Mouse (Mus musculus) limb, embryonic 14.5 days (tissue): ENCODE data around the gene Cd9. TPM values are rescaled to one million over a fixed set of nuclear protein-coding genes. Genes with fewer than 3 reads are reported as not detected.

Experiments used
- ATAC-seq: fragments of 200-750 bp; cut with Nextera tagmentation; 2 replicates; pipeline ENCODE4 v1.8.0; 2017; ENCODE audit warnings: low read depth, moderate number of reproducible peaks, moderate TSS enrichment; ENCODE audit not compliant: low FRiP score
- DNase-seq: peaks from one replicate; pipeline ENCODE4 v3.0.0-alpha.2; 2015; ENCODE audit warnings: low spot score
- H3K27ac ChIP-seq: fragments of 300-500 bp; sonication (generic); replicated peaks from 2 replicates; pipeline ENCODE4 v1.5.1; 2014; ENCODE audit warnings: low read depth, mild to moderate bottlenecking, low read length, moderate library complexity, mixed read lengths
- H3K27me3 ChIP-seq: fragments of 300-500 bp; sonication (generic); 2 replicates; pipeline ENCODE4 v1.6.1; 2014; ENCODE audit warnings: low read length, mixed read lengths; ENCODE audit not compliant: control insufficient read depth, insufficient read depth
- H3K36me3 ChIP-seq: fragments of 300-500 bp; sonication (generic); 2 replicates; pipeline ENCODE4 v1.6.1; 2014; ENCODE audit warnings: mild to moderate bottlenecking, low read length, moderate library complexity, mixed read lengths; ENCODE audit not compliant: control insufficient read depth, insufficient read depth
- H3K4me1 ChIP-seq: fragments of 300-500 bp; sonication (generic); 2 replicates; pipeline ENCODE4 v1.6.1; 2014; ENCODE audit warnings: antibody characterized with exemption, low read length, mixed read lengths; ENCODE audit not compliant: control insufficient read depth, insufficient read depth
- H3K4me2 ChIP-seq: fragments of 300-500 bp; sonication (generic); replicated peaks from 2 replicates; pipeline ENCODE4 v1.6.1; 2014; ENCODE audit warnings: low read depth, mild to moderate bottlenecking, low read length, moderate library complexity; ENCODE audit not compliant: severe bottlenecking
- H3K4me3 ChIP-seq: fragments of 300-500 bp; sonication (generic); replicated peaks from 2 replicates; pipeline ENCODE4 v1.5.1; 2014; ENCODE audit warnings: low read length
- H3K9ac ChIP-seq: fragments of 300-500 bp; sonication (generic); 2 replicates; pipeline ENCODE4 v1.6.1; 2014; ENCODE audit warnings: mild to moderate bottlenecking, low read depth, low read length, moderate library complexity; ENCODE audit not compliant: severe bottlenecking
- H3K9me3 ChIP-seq: fragments of 300-500 bp; sonication (generic); 2 replicates; pipeline ENCODE4 v1.6.1; 2016; ENCODE audit warnings: low read length; ENCODE audit not compliant: control insufficient read depth
- POLR2A ChIP-seq: fragments of 200-500 bp; IDR thresholded peaks from 2 replicates; pipeline ENCODE4 v1.8.0; 2012; ENCODE audit warnings: inconsistent platforms, mild to moderate bottlenecking, moderate library complexity, borderline replicate concordance; ENCODE audit not compliant: insufficient read depth, insufficient read length; ENCODE audit errors: extremely low read depth
- WGBS: fragments of 180-500 bp; shearing (Covaris S2); extraction: QIAGEN DNeasy Blood & Tissue Kit; methylation state at CpG from one replicate; pipeline ENCODE4 v1.1.7; 2014; 5-methylcytosine and 5-hydroxymethylcytosine counted together
- polyA plus RNA-seq, 2 experiments: library from polyadenylated mRNA; depleted of rRNA in 1 of 2; stranded (reverse) in 1 of 2; unstranded in 1 of 2; fragments of >200 nt; fragmentation: Nextera tagmentation in 1 of 2; extraction: Ambion mirVana in 1 of 2; gene quantifications; 2 replicates each; pipeline versions ENCODE4 v1.2.1 to v1.2.3; 2012 to 2014

Gene Cd9
- polyA plus RNA-seq, 2 experiments = 215 to 323 TPM

- Histone ChIP-seq H3K27ac (no peak overlapping the region), H3K4me1 (no peaks in the 10 kb centered on the region), H3K4me3 (no peak overlapping the region), H3K36me3 (no peaks in the 10 kb centered on the region), H3K4me2 (no peak overlapping the region), H3K9me3 (no peaks in the 10 kb centered on the region), H3K9ac (no peak overlapping the region), H3K27me3 (no peaks in the 10 kb centered on the region)
- ATAC-seq (no peak), DNase-seq (no peak)
- 84% methylated on average over 11 of the region's 11 CpGs for whole genome bisulfite sequencing
- TF ChIP-seq POLR2A = no peak
These were observed 8.7 kb upstream of the Cd9 start for GRCm38 (mm10) chr6:125503186-125503802.

GRCm38 (mm10) chr6:125498062-125498461 lies 3.5 kb upstream of the Cd9 start:
- Histone ChIP-seq H3K4me2 (no peak overlapping the region), H3K9me3 (no peaks in the 10 kb centered on the region), H3K9ac (no peak overlapping the region), H3K27me3 (no peaks in the 10 kb centered on the region), H3K27ac (peak overlapping the region; percentile 83), H3K4me1 (peaks cover 19% of the 10 kb centered on the region), H3K4me3 (no peak overlapping the region), H3K36me3 (no peaks in the 10 kb centered on the region)
- 4% methylated on average over 5 of the region's 5 CpGs for WGBS
- ATAC-seq = peak; percentile 68; the same call in 1 of the 2 replicates
- no peak for TF ChIP-seq POLR2A
- DNase-seq = peak; percentile 82

GRCm38 (mm10) chr6:125496417-125496816 lies 1.8 kb upstream of the Cd9 start:
- TF ChIP-seq POLR2A = no peak
- Histone ChIP-seq H3K27ac (no peak overlapping the region), H3K36me3 (no peaks in the 10 kb centered on the region), H3K4me2 (no peak overlapping the region), H3K4me3 (no peak overlapping the region), H3K9me3 (no peaks in the 10 kb centered on the region), H3K27me3 (no peaks in the 10 kb centered on the region), H3K4me1 (peaks cover 35% of the 10 kb centered on the region), H3K9ac (no peak overlapping the region)
- ATAC-seq (no peak), DNase-seq (no peak)
- WGBS = 91% methylated on average over 12 of the region's 12 CpGs

GRCm38 (mm10) chr6:125495361-125495760 lies 770 bp upstream of the Cd9 start:
- Histone ChIP-seq H3K9ac (no peak overlapping the region), H3K27ac (peak overlapping the region; percentile 84), H3K4me1 (peaks cover 39% of the 10 kb centered on the region), H3K27me3 (no peaks in the 10 kb centered on the region), H3K4me3 (peak overlapping the region; percentile 83), H3K9me3 (no peaks in the 10 kb centered on the region), H3K36me3 (no peaks in the 10 kb centered on the region), H3K4me2 (peak overlapping the region; percentile 75)
- TF ChIP-seq POLR2A = no peak
- no peak for ATAC-seq
- DNase-seq = no peak
- 60% methylated on average over 9 of the region's 9 CpGs for WGBS

GRCm38 (mm10) chr6:125493147-125493546 lies 1.4 kb downstream of the Cd9 start:
- DNase-seq (no peak), ATAC-seq (no peak)
- Histone ChIP-seq H3K4me1 (peaks cover 56% of the 10 kb centered on the region), H3K4me3 (peak overlapping the region; percentile 83), H3K9me3 (no peaks in the 10 kb centered on the region), H3K27me3 (no peaks in the 10 kb centered on the region), H3K36me3 (no peaks in the 10 kb centered on the region), H3K9ac (no peak overlapping the region), H3K4me2 (peak overlapping the region; percentile 75), H3K27ac (no peak overlapping the region)
- TF ChIP-seq POLR2A = no peak
- 46% methylated on average over 5 of the region's 5 CpGs for WGBS
